Mouse (Mus musculus) MEL-GATA-1-ER (cell line): ENCODE measurements at regions not wholly inside any gene's neighbourhood (a gene's known extent, or its start where the extent isn't known, plus 50 kb on each side); places are given as distances from the start of the nearest gene placed in this dataset.

ENCODE experiments used
- DNase-seq: peaks from one replicate; pipeline ENCODE4 v3.0.0-alpha.2; 2012; ENCODE audit warnings: low read depth; ENCODE audit errors: extremely low read depth

GRCm38 (mm10) chr16:27507212-27507611 lies 118.5 kb downstream of the Ccdc50 start:
- peak; percentile 1 for DNase-seq

- DNase-seq = no peak
Measured at GRCm38 (mm10) chr16:27523527-27524121, 135.0 kb downstream of the Ccdc50 start.

- no peak for DNase-seq
Measured at GRCm38 (mm10) chr16:27526669-27527068, 138.0 kb downstream of the Ccdc50 start.

GRCm38 (mm10) chr16:27530634-27531033 lies 142.0 kb downstream of the Ccdc50 start:
- no peak for DNase-seq
